Mouse (Mus musculus): ENCODE measurements at regions not wholly inside any gene's neighbourhood (a gene's known extent, or its start where the extent isn't known, plus 50 kb on each side); places are given as distances from the start of the nearest gene placed in this dataset.
A peak's percentile ranks its signal among the peaks of the same experiment; 100 is the strongest.

- H3K36me3 ChIP-seq = no peaks in the 10 kb centered on the region
- WGBS = 70% methylated on average over 1 of the region's 1 CpGs
- H3K9ac ChIP-seq (replicated peaks) = no peak overlapping the region
- H3K9me3 ChIP-seq = no peaks in the 10 kb centered on the region
- no peaks in the 10 kb centered on the region for H3K4me1 ChIP-seq
- no peak overlapping the region for H3K27ac ChIP-seq (replicated peaks)
- no peak for ATAC-seq (replicated peaks)
- H3K4me2 ChIP-seq (replicated peaks) = no peak overlapping the region
- H3K4me3 ChIP-seq = no peak overlapping the region
- H3K27me3 ChIP-seq = no peaks in the 10 kb centered on the region
Observed at GRCm38 (mm10) chr11:22651313-22651712, 139.4 kb downstream of the Tmem17 start.

GRCm38 (mm10) chr11:22651911-22652310, 140.0 kb downstream of the Tmem17 start:
- ATAC-seq (replicated peaks) = 0 out of 2 replicates have a peak, but pooled peaks have one; percentile 6
- Histone ChIP-seq H3K9me3 (no peaks in the 10 kb centered on the region), H3K27ac (replicated peaks) (no peak overlapping the region), H3K4me2 (replicated peaks) (no peak overlapping the region), H3K4me3 (no peak overlapping the region), H3K36me3 (no peaks in the 10 kb centered on the region), H3K4me1 (no peaks in the 10 kb centered on the region), H3K9ac (replicated peaks) (no peak overlapping the region), H3K27me3 (no peaks in the 10 kb centered on the region)
- WGBS = 74% methylated on average over 4 of the region's 4 CpGs

DNA sequence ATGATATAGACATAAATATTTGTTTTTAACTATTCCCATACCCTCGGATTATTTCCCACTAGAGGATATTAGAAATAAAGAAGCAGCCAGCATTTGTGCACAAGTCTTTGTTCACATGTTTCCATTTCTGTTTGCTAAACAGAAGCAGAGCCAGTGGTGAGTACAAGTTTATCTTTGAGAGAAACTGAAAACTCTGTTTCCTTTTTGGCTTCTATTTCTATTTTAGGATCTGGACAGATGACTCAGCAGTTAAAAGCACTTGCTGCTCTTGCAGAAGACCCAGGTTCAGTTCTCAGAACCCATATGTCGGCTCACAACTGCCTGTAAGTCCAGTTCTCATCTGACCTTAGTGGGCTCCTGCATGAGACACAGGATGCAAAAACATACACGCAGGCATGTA, 141.0 kb downstream of the Tmem17 start:
- 86% methylated on average over 3 of the region's 3 CpGs for WGBS
- H3K4me3 ChIP-seq = no peak overlapping the region
- no peak overlapping the region for H3K4me2 ChIP-seq (replicated peaks)
- H3K27ac ChIP-seq (replicated peaks) = no peak overlapping the region
- H3K4me1 ChIP-seq = no peaks in the 10 kb centered on the region
- no peaks in the 10 kb centered on the region for H3K36me3 ChIP-seq
- H3K27me3 ChIP-seq = no peaks in the 10 kb centered on the region
- no peaks in the 10 kb centered on the region for H3K9me3 ChIP-seq
- ATAC-seq (replicated peaks) = no peak
- no peak overlapping the region for H3K9ac ChIP-seq (replicated peaks)

- WGBS = 74% methylated on average over 5 of the region's 5 CpGs
Observed at GRCm38 (mm10) chr11:22653366-22653765, 141.5 kb downstream of the Tmem17 start.

GRCm38 (mm10) chr11:22657635-22658034, 145.7 kb downstream of the Tmem17 start:
- no peak overlapping the region for H3K27ac ChIP-seq (replicated peaks)
- no peaks in the 10 kb centered on the region for H3K9me3 ChIP-seq
- H3K4me1 ChIP-seq = peaks cover 7% of the 10 kb centered on the region
- no peaks in the 10 kb centered on the region for H3K27me3 ChIP-seq
- H3K4me2 ChIP-seq (replicated peaks) = no peak overlapping the region
- no peak overlapping the region for H3K9ac ChIP-seq (replicated peaks)
- no peak for ATAC-seq (replicated peaks)
- H3K36me3 ChIP-seq = no peaks in the 10 kb centered on the region
- WGBS = 29% methylated on average over 1 of the region's 1 CpGs
- H3K4me3 ChIP-seq = no peak overlapping the region

More at GRCm38 (mm10) chr11:22653366-22653765, 141.5 kb downstream of the Tmem17 start:
- H3K4me2 ChIP-seq (replicated peaks) = no peak overlapping the region
- no peaks in the 10 kb centered on the region for H3K9me3 ChIP-seq
- no peak for ATAC-seq (replicated peaks)
- H3K27me3 ChIP-seq = no peaks in the 10 kb centered on the region
- H3K36me3 ChIP-seq = no peaks in the 10 kb centered on the region
- H3K4me1 ChIP-seq = no peaks in the 10 kb centered on the region
- no peak overlapping the region for H3K4me3 ChIP-seq
- no peak overlapping the region for H3K27ac ChIP-seq (replicated peaks)
- H3K9ac ChIP-seq (replicated peaks) = no peak overlapping the region

DNA sequence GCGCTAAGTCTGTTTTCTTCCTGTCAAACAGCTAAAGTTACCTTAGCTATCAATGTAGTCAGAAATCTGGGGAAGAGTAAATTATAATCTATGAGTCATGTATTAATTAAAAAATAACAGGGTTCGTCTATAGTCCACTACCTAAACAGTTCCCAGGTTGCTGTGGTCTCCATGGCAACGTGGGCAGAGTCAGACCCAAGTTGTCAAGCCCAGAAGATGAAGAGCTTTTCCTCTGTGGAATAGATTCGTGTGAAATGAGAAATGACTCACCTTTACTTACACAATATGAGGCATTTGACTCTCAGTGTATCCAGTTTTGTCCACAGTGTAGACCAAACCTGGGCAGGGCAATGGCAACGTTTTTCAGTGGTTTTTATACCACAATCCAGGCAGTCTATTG, 149.2 kb downstream of the Tmem17 start:
- H3K4me1 ChIP-seq = peaks cover 7% of the 10 kb centered on the region
- ATAC-seq (replicated peaks) = no peak

DNA sequence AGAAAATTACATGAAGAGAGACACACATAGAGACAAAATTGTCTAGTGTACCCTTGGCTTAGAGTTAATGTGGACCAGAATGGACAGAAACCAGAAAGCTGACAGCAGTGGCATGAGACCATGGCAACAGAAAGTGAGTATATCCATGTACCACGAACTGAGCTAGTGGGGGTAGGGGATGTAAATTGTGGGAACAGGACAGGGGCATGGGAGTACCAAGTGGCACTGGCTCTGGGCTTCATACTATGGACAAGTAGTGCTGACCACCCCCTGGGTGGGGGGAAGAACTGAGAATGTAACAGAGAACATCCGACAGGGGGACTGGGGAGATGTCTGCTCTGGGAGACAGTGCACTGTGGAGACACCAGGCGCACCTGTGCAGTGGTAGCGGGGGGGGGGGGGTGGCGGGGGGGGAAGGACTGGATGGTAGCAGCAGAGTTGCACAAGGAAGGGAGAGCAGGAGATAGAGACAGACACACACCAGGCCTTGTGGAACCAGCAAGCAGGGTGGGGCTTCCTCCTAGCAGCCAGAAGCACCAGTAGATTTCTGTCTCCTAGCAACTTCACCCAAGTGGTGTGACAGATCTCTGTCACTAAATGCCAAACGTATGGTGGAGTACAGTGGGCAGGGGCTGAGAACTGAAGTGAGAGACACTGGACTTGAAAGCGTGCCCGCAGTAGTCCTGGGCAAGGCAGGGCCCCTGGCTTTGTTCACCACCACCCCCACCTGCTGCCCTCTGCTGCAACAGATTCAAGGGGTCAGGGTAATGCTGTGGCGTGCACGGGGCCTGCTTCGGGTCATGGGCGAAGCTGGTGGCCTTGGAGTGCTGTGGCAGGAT, 150.0 kb downstream of the Tmem17 start:
- Histone ChIP-seq H3K4me2 (replicated peaks) (no peak overlapping the region), H3K4me1 (peaks cover 7% of the 10 kb centered on the region), H3K9me3 (no peaks in the 10 kb centered on the region), H3K4me3 (no peak overlapping the region), H3K9ac (replicated peaks) (no peak overlapping the region), H3K36me3 (no peaks in the 10 kb centered on the region), H3K27me3 (no peaks in the 10 kb centered on the region), H3K27ac (replicated peaks) (no peak overlapping the region)
- ATAC-seq (replicated peaks) = peak; percentile 70; the same call in 1 of the 2 replicates
- 48% methylated on average over 11 of the region's 12 CpGs for WGBS

More for the DNA sequence above, 149.2 kb downstream of the Tmem17 start:
- Histone ChIP-seq H3K9ac (replicated peaks) (no peak overlapping the region), H3K27me3 (no peaks in the 10 kb centered on the region), H3K4me3 (no peak overlapping the region), H3K9me3 (no peaks in the 10 kb centered on the region), H3K4me2 (replicated peaks) (no peak overlapping the region), H3K36me3 (no peaks in the 10 kb centered on the region), H3K27ac (replicated peaks) (no peak overlapping the region)
- WGBS = 51% methylated on average over 5 of the region's 5 CpGs

DNA sequence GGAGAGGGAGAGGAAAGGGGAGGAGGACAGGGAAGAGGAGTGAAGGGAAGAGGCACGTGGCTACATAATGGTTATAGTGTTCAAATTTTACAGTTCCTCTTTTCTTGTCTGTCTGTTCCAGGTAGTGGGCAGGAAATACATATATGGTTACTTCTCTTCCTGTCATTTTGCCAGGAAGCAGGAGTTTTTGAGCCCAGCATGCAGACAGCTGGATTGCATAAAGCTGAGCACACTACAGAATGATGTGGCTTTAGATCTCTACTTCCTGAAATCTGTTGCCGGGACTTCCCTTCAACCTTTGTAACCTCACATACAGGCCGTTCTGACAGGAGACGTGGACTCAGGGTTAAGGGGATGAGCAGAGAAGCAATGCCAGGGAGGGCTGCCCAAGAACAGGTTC, 154.1 kb downstream of the Tmem17 start:
- H3K9ac ChIP-seq (replicated peaks) = no peak overlapping the region
- peaks cover 7% of the 10 kb centered on the region for H3K4me1 ChIP-seq
- 62% methylated on average over 4 of the region's 4 CpGs for WGBS
- no peaks in the 10 kb centered on the region for H3K9me3 ChIP-seq
- H3K4me2 ChIP-seq (replicated peaks) = no peak overlapping the region
- ATAC-seq (replicated peaks) = no peak
- no peaks in the 10 kb centered on the region for H3K36me3 ChIP-seq
- H3K4me3 ChIP-seq = no peak overlapping the region
- no peak overlapping the region for H3K27ac ChIP-seq (replicated peaks)
- H3K27me3 ChIP-seq = no peaks in the 10 kb centered on the region

- no peak for ATAC-seq (replicated peaks)
- H3K4me3 ChIP-seq = no peak overlapping the region
- no peak overlapping the region for H3K4me2 ChIP-seq (replicated peaks)
- H3K27ac ChIP-seq (replicated peaks) = no peak overlapping the region
- H3K9ac ChIP-seq (replicated peaks) = no peak overlapping the region
- H3K9me3 ChIP-seq = no peaks in the 10 kb centered on the region
- no peaks in the 10 kb centered on the region for H3K27me3 ChIP-seq
- H3K36me3 ChIP-seq = no peaks in the 10 kb centered on the region
- WGBS = 96% methylated on average over 5 of the region's 5 CpGs
- H3K4me1 ChIP-seq = peaks cover 8% of the 10 kb centered on the region
Observed at GRCm38 (mm10) chr11:22666378-22666777, 154.5 kb downstream of the Tmem17 start.

DNA sequence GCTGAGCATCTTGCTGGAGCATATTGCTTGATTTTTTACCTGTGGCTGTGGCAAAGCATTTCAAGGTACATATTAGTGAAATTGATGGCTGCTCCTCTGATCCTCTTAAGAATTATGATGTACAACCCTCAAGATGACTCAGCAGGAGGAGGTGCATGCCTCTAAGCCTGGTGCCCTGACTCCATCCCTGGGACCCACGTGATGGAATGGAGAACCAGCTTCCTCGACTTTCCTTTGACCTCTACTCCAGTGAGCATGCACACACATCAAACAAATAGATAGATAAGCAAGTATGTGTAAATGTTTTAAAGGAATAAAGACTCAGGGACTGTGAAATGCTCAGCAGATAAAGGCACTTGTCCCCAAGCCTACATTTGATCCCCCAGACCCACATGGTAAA, 156.3 kb downstream of the Tmem17 start:
- no peak for ATAC-seq (replicated peaks)
- 76% methylated on average over 2 of the region's 2 CpGs for WGBS

GRCm38 (mm10) chr11:22669267-22669666, 157.4 kb downstream of the Tmem17 start:
- no peak for ATAC-seq (replicated peaks)
- H3K9me3 ChIP-seq = no peaks in the 10 kb centered on the region
- H3K27ac ChIP-seq (replicated peaks) = no peak overlapping the region
- H3K4me2 ChIP-seq (replicated peaks) = no peak overlapping the region
- no peaks in the 10 kb centered on the region for H3K27me3 ChIP-seq
- H3K4me1 ChIP-seq = peaks cover 9% of the 10 kb centered on the region
- no peaks in the 10 kb centered on the region for H3K36me3 ChIP-seq
- WGBS = 85% methylated on average over 4 of the region's 4 CpGs
- no peak overlapping the region for H3K9ac ChIP-seq (replicated peaks)
- no peak overlapping the region for H3K4me3 ChIP-seq

More for the DNA sequence above, 156.3 kb downstream of the Tmem17 start:
- Histone ChIP-seq H3K9ac (replicated peaks) (no peak overlapping the region), H3K27me3 (no peaks in the 10 kb centered on the region), H3K4me1 (peaks cover 9% of the 10 kb centered on the region), H3K4me2 (replicated peaks) (no peak overlapping the region), H3K9me3 (no peaks in the 10 kb centered on the region), H3K4me3 (no peak overlapping the region), H3K27ac (replicated peaks) (no peak overlapping the region), H3K36me3 (no peaks in the 10 kb centered on the region)

GRCm38 (mm10) chr11:22671791-22672490, 160.1 kb downstream of the Tmem17 start:
- Histone ChIP-seq H3K36me3 (no peaks in the 10 kb centered on the region), H3K9ac (replicated peaks) (no peak overlapping the region), H3K4me1 (peaks cover 9% of the 10 kb centered on the region), H3K4me2 (replicated peaks) (no peak overlapping the region), H3K27me3 (no peaks in the 10 kb centered on the region), H3K9me3 (no peaks in the 10 kb centered on the region), H3K27ac (replicated peaks) (peak overlapping the region; percentile 55), H3K4me3 (no peak overlapping the region)
- 26% methylated on average over 5 of the region's 5 CpGs for WGBS
- ATAC-seq (replicated peaks) = peak; percentile 97

All from forebrain, embryonic 15.5 days (tissue).